Mouse (Mus musculus) heart, embryonic 12.5 days (tissue): ENCODE results near the gene Fndc1. TPM values are rescaled to one million over a fixed set of nuclear protein-coding genes. Genes with fewer than 3 reads are reported as not detected.

Experiments used
- ATAC-seq: fragments of 200-750 bp; cut with Nextera tagmentation; 2 replicates; pipeline ENCODE4 v1.8.0; 2017; ENCODE audit warnings: moderate TSS enrichment, moderate library complexity; ENCODE audit not compliant: insufficient number of reproducible peaks, low FRiP score
- H3K27ac ChIP-seq: fragments of 300-500 bp; sonication (generic); 2 replicates; pipeline ENCODE4 v1.5.1; 2016; ENCODE audit warnings: mild to moderate bottlenecking, moderate library complexity; ENCODE audit not compliant: poor library complexity, severe bottlenecking
- H3K27me3 ChIP-seq: fragments of 300-500 bp; sonication (generic); replicated peaks from 2 replicates; pipeline ENCODE4 v1.6.1; 2016; ENCODE audit warnings: mild to moderate bottlenecking, moderate library complexity
- H3K36me3 ChIP-seq: fragments of 300-500 bp; sonication (generic); 2 replicates; pipeline ENCODE4 v1.6.1; 2016; ENCODE audit warnings: mild to moderate bottlenecking, moderate library complexity
- H3K4me1 ChIP-seq: fragments of 300-500 bp; sonication (generic); replicated peaks from 2 replicates; pipeline ENCODE4 v1.6.1; 2016; ENCODE audit warnings: mild to moderate bottlenecking
- H3K4me2 ChIP-seq: fragments of 300-500 bp; sonication (generic); 2 replicates; pipeline ENCODE4 v1.6.1; 2016; ENCODE audit warnings: mild to moderate bottlenecking, moderate library complexity
- H3K4me3 ChIP-seq: fragments of 300-500 bp; sonication (generic); 2 replicates; pipeline ENCODE4 v1.5.1; 2016; ENCODE audit warnings: mild to moderate bottlenecking
- H3K9ac ChIP-seq: fragments of 300-500 bp; sonication (generic); 2 replicates; pipeline ENCODE4 v1.6.1; 2016; ENCODE audit warnings: mild to moderate bottlenecking, moderate library complexity
- H3K9me3 ChIP-seq: fragments of 300-500 bp; sonication (generic); replicated peaks from 2 replicates; pipeline ENCODE4 v1.6.1; 2016; ENCODE audit warnings: mild to moderate bottlenecking, moderate library complexity
- WGBS: fragments of 180-500 bp; shearing (Covaris S2); methylation state at CpG from one replicate; pipeline ENCODE4 v1.1.7; 2016; 5-methylcytosine and 5-hydroxymethylcytosine counted together
- microRNA-seq: library from miRNA; unstranded; fragments of <30 nt; microRNA quantifications from one replicate; pipeline ENCODE4, GENCODE M21; 2017
- polyA plus RNA-seq: library from polyadenylated mRNA; unstranded; fragments of >200 nt; fragmentation: Nextera tagmentation; extraction: Ambion mirVana; gene quantifications from 2 replicates; pipeline ENCODE4 v1.2.1, GENCODE M21; 2016

Fndc1 gene
- polyA plus RNA-seq, 1 experiment from 2014 or later, result 4.6 TPM

DNA sequence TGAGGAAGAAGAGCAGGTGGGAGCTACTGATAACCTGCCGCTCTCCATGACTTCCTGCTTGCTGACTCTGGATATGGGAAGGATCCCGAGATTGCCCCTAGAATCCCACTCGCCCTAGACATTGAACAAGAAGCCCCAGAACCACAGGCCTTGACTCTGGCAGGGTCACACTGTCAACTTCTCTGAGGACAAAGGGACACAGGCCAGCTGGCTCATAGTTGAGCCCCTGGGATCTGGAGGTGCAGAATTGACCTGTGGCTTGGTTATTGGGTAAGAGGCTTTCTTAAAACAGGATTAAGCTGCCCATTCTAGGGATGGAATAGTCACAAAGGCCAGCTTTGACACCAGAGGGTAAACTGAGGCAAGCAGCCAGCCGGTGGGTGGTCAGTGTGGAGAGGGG, 136.8 kb downstream of the Fndc1 start:
- H3K9me3 ChIP-seq, result no peaks in the 10 kb centered on the region
- no peaks in the 10 kb centered on the region for H3K27me3 ChIP-seq
- H3K36me3 ChIP-seq, result no peaks in the 10 kb centered on the region
- no peak overlapping the region for H3K27ac ChIP-seq
- ATAC-seq, result no peak
- no peaks in the 10 kb centered on the region for H3K4me1 ChIP-seq
- H3K4me3 ChIP-seq, result no peak overlapping the region
- WGBS, result 71% methylated on average over 4 of the region's 4 CpGs
- H3K4me2 ChIP-seq, result no peak overlapping the region
- no peak overlapping the region for H3K9ac ChIP-seq

Small RNAs within 50 kb of the gene (microRNA-seq; reads per million reads assigned to microRNA genes)
- not detected for gene Gm25872

Other genes with a start within 250 kb of the Fndc1 start
- 0.21 and 0.43 TPM in 2 replicates for gene Tagap, start 98.7 kb upstream of the Fndc1 start, polyA plus RNA-seq
- gene Rsph3a, start 118.3 kb upstream of the Fndc1 start, polyA plus RNA-seq, result 48.8 and 57.7 TPM in 2 replicates